Mouse (Mus musculus): ENCODE data around the gene Smg6. TPM values are rescaled to one million over a fixed set of nuclear protein-coding genes. Genes with fewer than 3 reads are reported as not detected.

Smg6 gene
- polyA plus RNA-seq, 1 experiment from 2014 or later = 24.1 TPM

- H3K9me3 ChIP-seq = no peaks in the 10 kb centered on the region
- H3K27ac ChIP-seq = no peak overlapping the region
- 88% methylated on average over 12 of the region's 12 CpGs for WGBS
- peaks cover 6% of the 10 kb centered on the region for H3K4me1 ChIP-seq
- no peak overlapping the region for H3K4me3 ChIP-seq
- H3K36me3 ChIP-seq = no peaks in the 10 kb centered on the region
- ATAC-seq (ENCODE audit: insufficient number of reproducible peaks, insufficient read depth, low FRiP score, low TSS enrichment) = no peak
- peaks cover 32% of the 10 kb centered on the region for H3K27me3 ChIP-seq
- H3K4me2 ChIP-seq (replicated peaks) = no peak overlapping the region
- H3K9ac ChIP-seq = no peak overlapping the region
Measured at GRCm38 (mm10) chr11:75200935-75201334, 275.3 kb downstream of the Smg6 start.

- Histone ChIP-seq H3K27me3 (peaks cover 24% of the 10 kb centered on the region), H3K36me3 (no peaks in the 10 kb centered on the region), H3K4me2 (replicated peaks) (no peak overlapping the region), H3K27ac (no peak overlapping the region), H3K4me3 (no peak overlapping the region), H3K4me1 (peaks cover 6% of the 10 kb centered on the region; the same call in 1 of the 2 replicates), H3K9ac (no peak overlapping the region), H3K9me3 (no peaks in the 10 kb centered on the region)
- ATAC-seq (ENCODE audit: insufficient number of reproducible peaks, insufficient read depth, low FRiP score, low TSS enrichment) = no peak
- WGBS = 43% methylated on average over 8 of the region's 8 CpGs
Measured at GRCm38 (mm10) chr11:75201721-75202120, 276.1 kb downstream of the Smg6 start.

- Histone ChIP-seq H3K9me3 (no peaks in the 10 kb centered on the region), H3K4me2 (replicated peaks) (no peak overlapping the region), H3K36me3 (no peaks in the 10 kb centered on the region), H3K27ac (no peak overlapping the region), H3K4me1 (peaks cover 6% of the 10 kb centered on the region; the same call in 1 of the 2 replicates), H3K27me3 (peaks cover 6% of the 10 kb centered on the region; the same call in 1 of the 2 replicates), H3K4me3 (no peak overlapping the region), H3K9ac (no peak overlapping the region)
- ATAC-seq (ENCODE audit: insufficient number of reproducible peaks, insufficient read depth, low FRiP score, low TSS enrichment) = no peak
- WGBS = 80% methylated on average over 4 of the region's 4 CpGs
Measured at GRCm38 (mm10) chr11:75203926-75204325, 278.3 kb downstream of the Smg6 start.

DNA sequence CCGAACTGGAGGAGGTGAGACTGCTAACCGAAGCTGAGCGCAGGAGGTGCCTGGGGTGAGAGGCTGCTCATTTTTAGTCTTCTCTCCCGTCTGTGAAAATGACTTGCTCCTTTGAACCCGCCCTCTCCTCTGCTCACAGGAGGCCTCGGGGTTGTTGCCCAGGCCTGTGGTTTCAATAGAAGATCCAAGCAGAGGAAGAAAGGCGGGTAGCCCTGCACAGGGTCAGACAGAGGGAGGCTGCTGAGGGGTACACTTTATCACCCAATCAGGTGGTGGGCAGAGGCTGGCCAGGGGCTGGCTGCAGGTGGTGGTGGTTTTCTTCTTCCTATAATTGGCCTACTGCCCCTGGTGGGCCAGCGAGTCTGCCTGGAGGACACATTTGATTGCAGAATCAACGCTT lies 278.8 kb downstream of the Smg6 start:
- Histone ChIP-seq H3K4me2 (replicated peaks) (no peak overlapping the region), H3K36me3 (no peaks in the 10 kb centered on the region), H3K27me3 (0 out of 2 replicates have a peak, but pooled peaks cover 1% of the 10 kb centered on the region), H3K4me3 (no peak overlapping the region), H3K4me1 (peaks cover 6% of the 10 kb centered on the region; the same call in 1 of the 2 replicates), H3K27ac (no peak overlapping the region), H3K9me3 (no peaks in the 10 kb centered on the region), H3K9ac (no peak overlapping the region)
- WGBS = 36% methylated on average over 9 of the region's 9 CpGs
- ATAC-seq (ENCODE audit: insufficient number of reproducible peaks, insufficient read depth, low FRiP score, low TSS enrichment) = no peak

- Histone ChIP-seq H3K27ac (no peak overlapping the region), H3K27me3 (no peaks in the 10 kb centered on the region), H3K4me1 (peaks cover 12% of the 10 kb centered on the region), H3K4me3 (no peak overlapping the region), H3K36me3 (no peaks in the 10 kb centered on the region), H3K9ac (no peak overlapping the region), H3K9me3 (no peaks in the 10 kb centered on the region), H3K4me2 (replicated peaks) (no peak overlapping the region)
- 78% methylated on average over 4 of the region's 4 CpGs for WGBS
- ATAC-seq (ENCODE audit: insufficient number of reproducible peaks, insufficient read depth, low FRiP score, low TSS enrichment) = no peak
Measured at GRCm38 (mm10) chr11:75206347-75206746, 280.7 kb downstream of the Smg6 start.

DNA sequence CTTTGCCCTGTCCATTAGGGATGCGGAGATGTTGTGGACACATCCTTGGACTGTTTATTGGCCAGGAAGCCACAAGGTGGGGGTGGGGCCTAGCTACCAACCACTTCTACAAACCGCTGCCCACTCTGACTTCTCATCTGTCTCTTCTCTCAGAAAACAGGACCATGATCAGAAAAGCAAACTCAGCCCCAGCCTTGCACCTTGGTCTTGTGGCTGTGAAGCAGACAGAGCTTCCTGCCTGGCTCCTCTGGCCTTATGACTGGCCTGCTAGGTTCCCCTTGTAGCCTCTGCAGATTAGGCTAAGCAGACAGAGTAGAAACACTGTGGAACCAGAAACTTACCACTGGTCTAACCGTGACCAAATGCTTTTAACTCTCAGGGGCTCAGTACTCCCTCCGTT lies 283.7 kb downstream of the Smg6 start:
- Histone ChIP-seq H3K4me2 (replicated peaks) (no peak overlapping the region), H3K9me3 (no peaks in the 10 kb centered on the region), H3K9ac (no peak overlapping the region), H3K36me3 (no peaks in the 10 kb centered on the region), H3K4me3 (no peak overlapping the region), H3K27ac (no peak overlapping the region), H3K4me1 (peaks cover 23% of the 10 kb centered on the region), H3K27me3 (peaks cover 3% of the 10 kb centered on the region; the same call in 1 of the 2 replicates)
- WGBS = 65% methylated on average over 4 of the region's 4 CpGs
- no peak for ATAC-seq (ENCODE audit: insufficient number of reproducible peaks, insufficient read depth, low FRiP score, low TSS enrichment)

DNA sequence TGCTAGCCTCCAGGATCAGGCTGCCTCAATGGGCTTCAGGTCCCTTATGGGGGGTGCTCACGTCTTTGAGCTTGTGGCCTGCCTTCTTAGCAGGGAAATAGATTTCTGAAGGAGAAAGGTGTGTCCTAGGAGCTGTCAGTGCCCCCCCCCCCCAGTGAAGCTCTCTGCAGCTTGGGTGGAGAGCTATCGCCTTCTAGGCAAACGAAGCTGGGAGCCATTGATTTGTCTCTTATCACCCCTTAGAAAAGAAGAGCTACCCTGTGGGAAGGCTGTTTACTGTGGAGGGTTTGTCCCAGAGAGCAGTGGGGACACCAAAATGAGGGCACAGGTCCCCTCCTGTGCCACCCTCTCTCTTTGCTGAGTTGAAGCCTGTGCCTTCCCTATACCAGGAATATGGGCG lies 284.5 kb downstream of the Smg6 start:
- no peak overlapping the region; the same call in 1 of the 2 replicates for H3K9ac ChIP-seq
- no peak overlapping the region for H3K27ac ChIP-seq
- no peak overlapping the region for H3K4me3 ChIP-seq
- no peaks in the 10 kb centered on the region for H3K9me3 ChIP-seq
- no peaks in the 10 kb centered on the region for H3K36me3 ChIP-seq
- 65% methylated on average over 4 of the region's 4 CpGs for whole genome bisulfite sequencing
- ATAC-seq (ENCODE audit: insufficient number of reproducible peaks, insufficient read depth, low FRiP score, low TSS enrichment) = no peak
- peaks cover 5% of the 10 kb centered on the region; the same call in 1 of the 2 replicates for H3K27me3 ChIP-seq
- no peak overlapping the region for H3K4me2 ChIP-seq (replicated peaks)
- peaks cover 25% of the 10 kb centered on the region for H3K4me1 ChIP-seq

- 34% methylated on average over 6 of the region's 6 CpGs for WGBS
- Histone ChIP-seq H3K27ac (no peak overlapping the region), H3K4me2 (replicated peaks) (no peak overlapping the region), H3K36me3 (no peaks in the 10 kb centered on the region), H3K4me1 (peaks cover 25% of the 10 kb centered on the region), H3K9ac (no peak overlapping the region), H3K27me3 (peaks cover 10% of the 10 kb centered on the region; the same call in 1 of the 2 replicates), H3K4me3 (no peak overlapping the region), H3K9me3 (no peaks in the 10 kb centered on the region)
- no peak for ATAC-seq (ENCODE audit: insufficient number of reproducible peaks, insufficient read depth, low FRiP score, low TSS enrichment)
Measured at GRCm38 (mm10) chr11:75210755-75211154, 285.1 kb downstream of the Smg6 start.

DNA sequence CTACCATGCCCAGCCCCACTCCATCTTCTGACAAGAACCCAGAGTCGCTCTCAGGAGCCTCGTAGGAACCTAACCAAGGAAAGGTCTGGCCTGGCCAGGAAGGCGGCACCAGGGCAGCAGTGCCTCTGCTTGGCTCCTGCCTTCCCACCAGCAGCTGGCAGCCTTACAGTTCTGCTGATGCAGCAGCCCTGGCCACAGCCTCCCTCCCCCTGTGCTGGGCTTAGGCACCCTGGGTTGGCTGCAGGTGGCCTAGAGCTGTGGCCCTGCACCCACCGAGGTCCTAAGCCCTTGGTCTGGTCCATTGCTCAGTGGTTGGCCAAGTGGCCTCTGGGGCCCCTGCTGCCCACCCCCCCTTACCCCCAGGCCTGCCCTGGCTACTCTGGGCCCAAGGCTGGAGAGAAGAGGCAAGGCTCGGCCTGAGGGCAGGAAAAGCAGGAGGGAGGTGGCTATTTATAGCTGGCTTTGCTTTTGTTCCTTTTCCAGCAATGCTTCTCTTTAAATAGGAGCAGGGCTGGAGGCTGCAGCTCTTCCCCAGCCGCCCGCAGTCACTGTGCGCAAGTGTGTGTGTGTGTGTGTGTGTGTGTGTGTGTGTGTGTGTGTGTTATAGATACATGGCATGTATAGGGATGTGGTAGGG lies 286.5 kb downstream of the Smg6 start:
- no peaks in the 10 kb centered on the region for H3K9me3 ChIP-seq
- no peak overlapping the region for H3K4me2 ChIP-seq (replicated peaks)
- peak overlapping the region; percentile 41; the same call in 1 of the 2 replicates for H3K27ac ChIP-seq
- peaks cover 25% of the 10 kb centered on the region for H3K4me1 ChIP-seq
- ATAC-seq (ENCODE audit: insufficient number of reproducible peaks, insufficient read depth, low FRiP score, low TSS enrichment) = no peak; the same call in 1 of the 2 replicates
- no peak overlapping the region for H3K9ac ChIP-seq
- no peaks in the 10 kb centered on the region for H3K36me3 ChIP-seq
- H3K27me3 ChIP-seq = peaks cover 12% of the 10 kb centered on the region; the same call in 1 of the 2 replicates
- 47% methylated on average over 8 of the region's 8 CpGs for WGBS
- H3K4me3 ChIP-seq = no peak overlapping the region

- Histone ChIP-seq H3K9ac (no peak overlapping the region), H3K27me3 (peaks cover 12% of the 10 kb centered on the region; the same call in 1 of the 2 replicates), H3K27ac (no peak overlapping the region), H3K4me2 (replicated peaks) (no peak overlapping the region), H3K4me3 (no peak overlapping the region), H3K4me1 (peaks cover 25% of the 10 kb centered on the region), H3K9me3 (no peaks in the 10 kb centered on the region), H3K36me3 (no peaks in the 10 kb centered on the region)
- WGBS = 75% methylated on average over 2 of the region's 3 CpGs
- no peak for ATAC-seq (ENCODE audit: insufficient number of reproducible peaks, insufficient read depth, low FRiP score, low TSS enrichment)
Measured at GRCm38 (mm10) chr11:75212876-75213275, 287.3 kb downstream of the Smg6 start.

GRCm38 (mm10) chr11:75213372-75214080 lies 287.9 kb downstream of the Smg6 start:
- Histone ChIP-seq H3K4me2 (replicated peaks) (peak overlapping the region; percentile 65), H3K9me3 (no peaks in the 10 kb centered on the region), H3K4me3 (peak overlapping the region; percentile 29), H3K27me3 (peaks cover 12% of the 10 kb centered on the region; the same call in 1 of the 2 replicates), H3K4me1 (peaks cover 25% of the 10 kb centered on the region), H3K9ac (peak overlapping the region; percentile 53), H3K27ac (no peak overlapping the region), H3K36me3 (no peaks in the 10 kb centered on the region)
- WGBS = 2% methylated on average over 34 of the region's 35 CpGs
- no peak for ATAC-seq (ENCODE audit: insufficient number of reproducible peaks, insufficient read depth, low FRiP score, low TSS enrichment)

All from embryonic facial prominence, embryonic 12.5 days (tissue).